Mouse (Mus musculus): ENCODE results near the gene Mipep. TPM values are rescaled to one million over a fixed set of nuclear protein-coding genes. Genes with fewer than 3 reads are reported as not detected.

Mipep gene
- polyA plus RNA-seq (2016; fragmentation: Nextera tagmentation; extraction: Ambion mirVana), result 22.6 and 24.1 TPM in 2 replicates

GRCm38 (mm10) chr14:60784427-60785315, at the start of gene Mipep:
TSS of gene Mipep (plus strand) at chr14:60784573.
- peak; percentile 92 for ATAC-seq (ENCODE audit: low FRiP score, low read depth)
- Histone ChIP-seq H3K27ac (replicated peaks) (peak within 1 kb of the TSS; percentile 52), H3K27me3 (peaks cover 8% of the 10 kb centered on the region; the same call in 1 of the 2 replicates), H3K4me3 (peak within 1 kb of the TSS; percentile 84), H3K36me3 (peaks cover 9% of the 10 kb centered on the region; the same call in 1 of the 2 replicates), H3K9ac (replicated peaks) (peak within 1 kb of the TSS; percentile 84), H3K9me3 (no peaks in the 10 kb centered on the region), H3K4me2 (replicated peaks) (peak within 1 kb of the TSS; percentile 79), H3K4me1 (peaks cover 7% of the 10 kb centered on the region)
- WGBS, result under 1% methylated on average over 60 of the region's 61 CpGs

GRCm38 (mm10) chr14:60735206-60735605, 49.2 kb upstream of the Mipep start:
- Histone ChIP-seq H3K36me3 (peaks cover 3% of the 10 kb centered on the region; the same call in 1 of the 2 replicates), H3K4me3 (no peak overlapping the region), H3K27ac (replicated peaks) (no peak overlapping the region), H3K9me3 (no peaks in the 10 kb centered on the region), H3K9ac (replicated peaks) (no peak overlapping the region), H3K4me1 (peaks cover 65% of the 10 kb centered on the region), H3K27me3 (no peaks in the 10 kb centered on the region), H3K4me2 (replicated peaks) (no peak overlapping the region)
- no peak for ATAC-seq (ENCODE audit: low FRiP score, low read depth)
- WGBS, result 66% methylated on average over 5 of the region's 5 CpGs

- peak overlapping the region; percentile 74 for H3K27ac ChIP-seq (replicated peaks)
- no peaks in the 10 kb centered on the region for H3K9me3 ChIP-seq
- no peak overlapping the region for H3K4me2 ChIP-seq (replicated peaks)
- H3K36me3 ChIP-seq, result no peaks in the 10 kb centered on the region
- H3K4me1 ChIP-seq, result peaks cover 71% of the 10 kb centered on the region
- ATAC-seq (ENCODE audit: low FRiP score, low read depth), result no peak
- H3K9ac ChIP-seq (replicated peaks), result no peak overlapping the region
- 60% methylated on average over 13 of the region's 13 CpGs for WGBS
- H3K4me3 ChIP-seq, result no peak overlapping the region
- H3K27me3 ChIP-seq, result no peaks in the 10 kb centered on the region
These were observed 48.4 kb upstream of the Mipep start for GRCm38 (mm10) chr14:60735848-60736547.

- WGBS, result 4% methylated on average over 4 of the region's 4 CpGs
- peak; percentile 38 for ATAC-seq (ENCODE audit: low FRiP score, low read depth)
- Histone ChIP-seq H3K9ac (replicated peaks) (no peak overlapping the region), H3K27ac (replicated peaks) (peak overlapping the region; percentile 74), H3K9me3 (no peaks in the 10 kb centered on the region), H3K4me3 (no peak overlapping the region), H3K27me3 (no peaks in the 10 kb centered on the region), H3K4me2 (replicated peaks) (peak overlapping the region; percentile 34), H3K4me1 (peaks cover 78% of the 10 kb centered on the region), H3K36me3 (no peaks in the 10 kb centered on the region)
These were observed 47.7 kb upstream of the Mipep start for GRCm38 (mm10) chr14:60736591-60737192.

- Histone ChIP-seq H3K4me1 (peaks cover 74% of the 10 kb centered on the region), H3K4me3 (no peak overlapping the region), H3K27me3 (no peaks in the 10 kb centered on the region), H3K36me3 (0 out of 2 replicates have a peak, but pooled peaks cover 5% of the 10 kb centered on the region), H3K9ac (replicated peaks) (no peak overlapping the region), H3K4me2 (replicated peaks) (peak overlapping the region; percentile 34), H3K27ac (replicated peaks) (peak overlapping the region; percentile 74), H3K9me3 (no peaks in the 10 kb centered on the region)
- 15% methylated on average over 7 of the region's 7 CpGs for WGBS
- no peak; the same call in 1 of the 2 replicates for ATAC-seq (ENCODE audit: low FRiP score, low read depth)
These were observed 47.2 kb upstream of the Mipep start for GRCm38 (mm10) chr14:60737202-60737611.

GRCm38 (mm10) chr14:60738434-60738938, 45.9 kb upstream of the Mipep start:
- no peak overlapping the region for H3K4me2 ChIP-seq (replicated peaks)
- WGBS, result 63% methylated on average over 10 of the region's 10 CpGs
- H3K4me1 ChIP-seq, result peaks cover 64% of the 10 kb centered on the region
- H3K4me3 ChIP-seq, result no peak overlapping the region
- no peak overlapping the region for H3K9ac ChIP-seq (replicated peaks)
- H3K27me3 ChIP-seq, result no peaks in the 10 kb centered on the region
- no peaks in the 10 kb centered on the region for H3K9me3 ChIP-seq
- ATAC-seq (ENCODE audit: low FRiP score, low read depth), result no peak
- 0 out of 2 replicates have a peak overlapping the region, but pooled peaks have one; percentile 26 for H3K27ac ChIP-seq (replicated peaks)
- 0 out of 2 replicates have a peak, but pooled peaks cover 6% of the 10 kb centered on the region for H3K36me3 ChIP-seq

GRCm38 (mm10) chr14:60739155-60739554, 45.2 kb upstream of the Mipep start:
- ATAC-seq (ENCODE audit: low FRiP score, low read depth), result no peak
- no peak overlapping the region for H3K9ac ChIP-seq (replicated peaks)
- H3K4me3 ChIP-seq, result no peak overlapping the region
- H3K36me3 ChIP-seq, result 0 out of 2 replicates have a peak, but pooled peaks cover 6% of the 10 kb centered on the region
- no peaks in the 10 kb centered on the region for H3K27me3 ChIP-seq
- 31% methylated on average over 3 of the region's 9 CpGs for WGBS
- no peak overlapping the region for H3K4me2 ChIP-seq (replicated peaks)
- no peak overlapping the region for H3K27ac ChIP-seq (replicated peaks)
- peaks cover 59% of the 10 kb centered on the region for H3K4me1 ChIP-seq
- H3K9me3 ChIP-seq, result no peaks in the 10 kb centered on the region

- no peaks in the 10 kb centered on the region for H3K9me3 ChIP-seq
- no peak overlapping the region for H3K4me2 ChIP-seq (replicated peaks)
- H3K4me3 ChIP-seq, result no peak overlapping the region
- peaks cover 59% of the 10 kb centered on the region for H3K4me1 ChIP-seq
- H3K27me3 ChIP-seq, result no peaks in the 10 kb centered on the region
- no peak for ATAC-seq (ENCODE audit: low FRiP score, low read depth)
- 74% methylated on average over 12 of the region's 12 CpGs for WGBS
- H3K27ac ChIP-seq (replicated peaks), result no peak overlapping the region
- 0 out of 2 replicates have a peak, but pooled peaks cover 6% of the 10 kb centered on the region for H3K36me3 ChIP-seq
- no peak overlapping the region for H3K9ac ChIP-seq (replicated peaks)
These were observed 44.8 kb upstream of the Mipep start for GRCm38 (mm10) chr14:60739616-60740015.

- no peak for ATAC-seq (ENCODE audit: low FRiP score, low read depth)
- no peak overlapping the region for H3K27ac ChIP-seq (replicated peaks)
- 86% methylated on average over 5 of the region's 5 CpGs for WGBS
- H3K9me3 ChIP-seq, result no peaks in the 10 kb centered on the region
- no peak overlapping the region for H3K4me2 ChIP-seq (replicated peaks)
- H3K9ac ChIP-seq (replicated peaks), result no peak overlapping the region
- peaks cover 52% of the 10 kb centered on the region for H3K4me1 ChIP-seq
- no peak overlapping the region for H3K4me3 ChIP-seq
- H3K27me3 ChIP-seq, result no peaks in the 10 kb centered on the region
- H3K36me3 ChIP-seq, result peaks cover 14% of the 10 kb centered on the region
These were observed 43.9 kb upstream of the Mipep start for GRCm38 (mm10) chr14:60740507-60740906.

- H3K27ac ChIP-seq (replicated peaks), result peak overlapping the region; percentile 6; the same call in 1 of the 2 replicates
- 84% methylated on average over 8 of the region's 8 CpGs for WGBS
- H3K4me2 ChIP-seq (replicated peaks), result no peak overlapping the region
- peaks cover 19% of the 10 kb centered on the region for H3K36me3 ChIP-seq
- no peaks in the 10 kb centered on the region for H3K27me3 ChIP-seq
- H3K9me3 ChIP-seq, result no peaks in the 10 kb centered on the region
- ATAC-seq (ENCODE audit: low FRiP score, low read depth), result no peak
- no peak overlapping the region for H3K4me3 ChIP-seq
- H3K9ac ChIP-seq (replicated peaks), result no peak overlapping the region
- peaks cover 47% of the 10 kb centered on the region for H3K4me1 ChIP-seq
These were observed 43.3 kb upstream of the Mipep start for GRCm38 (mm10) chr14:60741033-60741432.

GRCm38 (mm10) chr14:60741490-60741981, 42.8 kb upstream of the Mipep start:
- no peak for ATAC-seq (ENCODE audit: low FRiP score, low read depth)

More at GRCm38 (mm10) chr14:60741490-60741981, 42.8 kb upstream of the Mipep start:
- Histone ChIP-seq H3K9me3 (no peaks in the 10 kb centered on the region), H3K36me3 (peaks cover 24% of the 10 kb centered on the region), H3K27ac (replicated peaks) (peak overlapping the region; percentile 6; the same call in 1 of the 2 replicates), H3K4me1 (peaks cover 42% of the 10 kb centered on the region), H3K9ac (replicated peaks) (no peak overlapping the region), H3K4me2 (replicated peaks) (no peak overlapping the region), H3K4me3 (no peak overlapping the region), H3K27me3 (no peaks in the 10 kb centered on the region)
- 90% methylated on average over 6 of the region's 6 CpGs for WGBS

Measured in midbrain, embryonic 12.5 days (tissue).